Mouse (Mus musculus) embryonic facial prominence, embryonic 14.5 days (tissue): ENCODE results near the gene Smg9. TPM values are rescaled to one million over a fixed set of nuclear protein-coding genes. Genes with fewer than 3 reads are reported as not detected.
A peak's percentile ranks its signal among the peaks of the same experiment; 100 is the strongest.

Experiments
- ATAC-seq: fragments of 200-750 bp; cut with Nextera tagmentation; 2 replicates; pipeline ENCODE4 v1.8.0; 2017; ENCODE audit warnings: low read depth, moderate number of reproducible peaks, moderate TSS enrichment
- DNase-seq: peaks from one replicate; pipeline ENCODE4 v3.0.0-alpha.2; 2015; ENCODE audit warnings: low spot score
- H3K27ac ChIP-seq: fragments of 300-500 bp; sonication (generic); replicated peaks from 2 replicates; pipeline ENCODE4 v1.5.1; 2014; ENCODE audit warnings: low read depth, mild to moderate bottlenecking, low read length, moderate library complexity
- H3K27me3 ChIP-seq: fragments of 300-500 bp; sonication (generic); replicated peaks from 2 replicates; pipeline ENCODE4 v1.6.1; 2014; ENCODE audit warnings: low read length; ENCODE audit not compliant: control insufficient read depth, insufficient read depth
- H3K36me3 ChIP-seq: fragments of 300-500 bp; sonication (generic); 2 replicates; pipeline ENCODE4 v1.6.1; 2014; ENCODE audit warnings: low read length, mixed read lengths; ENCODE audit not compliant: control insufficient read depth, insufficient read depth
- H3K4me1 ChIP-seq: fragments of 300-500 bp; sonication (generic); 2 replicates; pipeline ENCODE4 v1.6.1; 2014; ENCODE audit warnings: antibody characterized with exemption, low read length; ENCODE audit not compliant: control insufficient read depth, insufficient read depth
- H3K4me2 ChIP-seq: fragments of 300-500 bp; sonication (generic); 2 replicates; pipeline ENCODE4 v1.6.1; 2014; ENCODE audit warnings: low read depth, mild to moderate bottlenecking, low read length, moderate library complexity, mixed read lengths
- H3K4me3 ChIP-seq: fragments of 300-500 bp; sonication (generic); 2 replicates; pipeline ENCODE4 v1.5.1; 2014; ENCODE audit warnings: low read depth, mild to moderate bottlenecking, low read length
- H3K9ac ChIP-seq: fragments of 300-500 bp; sonication (generic); 2 replicates; pipeline ENCODE4 v1.6.1; 2014; ENCODE audit warnings: low read depth, mild to moderate bottlenecking, low read length, moderate library complexity, mixed read lengths
- H3K9me3 ChIP-seq: fragments of 300-500 bp; sonication (generic); 2 replicates; pipeline ENCODE4 v1.6.1; 2016; ENCODE audit warnings: low read length; ENCODE audit not compliant: control insufficient read depth
- WGBS: fragments of 180-500 bp; shearing (Covaris S2); extraction: QIAGEN DNeasy Blood & Tissue Kit; methylation state at CpG from one replicate; pipeline ENCODE4 v1.1.7; 2014; 5-methylcytosine and 5-hydroxymethylcytosine counted together
- polyA plus RNA-seq: library from polyadenylated mRNA; unstranded; fragments of >200 nt; fragmentation: Nextera tagmentation; extraction: Ambion mirVana; gene quantifications from 2 replicates; pipeline ENCODE4 v1.2.1, GENCODE M21; 2014

The Smg9 gene
- polyA plus RNA-seq, 1 experiment from 2014 or later: 17.6 TPM

DNA sequence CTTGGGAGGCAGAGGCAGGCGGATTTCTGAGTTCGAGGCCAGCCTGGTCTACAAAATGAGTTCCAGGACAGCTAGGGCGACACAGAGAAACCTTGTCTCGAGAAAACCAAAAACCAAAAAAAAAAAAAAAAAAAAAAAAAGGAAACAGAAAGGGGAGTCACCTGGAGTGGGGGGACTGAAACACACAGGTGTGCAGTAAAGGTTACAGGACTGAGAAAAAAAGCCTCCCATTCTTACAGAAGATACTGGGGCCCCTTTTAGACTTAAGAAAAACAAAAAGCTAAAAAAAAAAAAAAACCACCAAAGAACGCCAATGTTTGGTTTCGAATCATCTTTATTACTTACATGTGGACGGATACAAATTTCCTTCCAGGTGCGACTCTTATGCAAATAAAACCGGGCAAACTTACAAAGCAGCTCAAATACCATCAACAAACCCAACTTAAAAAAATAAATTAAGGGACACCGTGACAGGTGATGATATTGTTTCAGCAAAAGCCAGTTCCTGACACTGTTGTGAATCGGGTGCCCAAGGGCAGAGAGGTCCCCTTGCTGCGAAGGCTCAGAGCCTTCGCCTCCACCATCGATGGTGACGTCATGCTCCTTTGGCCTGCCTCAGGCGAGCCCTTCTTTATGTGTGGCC, 16.6 kb upstream of the Smg9 start:
- Histone ChIP-seq H3K27ac (no peak overlapping the region), H3K9ac (no peak overlapping the region), H3K27me3 (no peaks in the 10 kb centered on the region), H3K36me3 (no peaks in the 10 kb centered on the region), H3K4me1 (peaks cover 6% of the 10 kb centered on the region; the same call in 1 of the 2 replicates), H3K4me2 (no peak overlapping the region), H3K4me3 (no peak overlapping the region), H3K9me3 (no peaks in the 10 kb centered on the region)
- WGBS: 63% methylated on average over 16 of the region's 16 CpGs
- no peak for ATAC-seq
- DNase-seq: no peak

GRCm38 (mm10) chr7:24384070-24384469, 15.3 kb upstream of the Smg9 start:
- H3K9ac ChIP-seq: no peak overlapping the region
- ATAC-seq (no peak), DNase-seq (no peak)
- H3K9me3 ChIP-seq: no peaks in the 10 kb centered on the region
- H3K27me3 ChIP-seq: no peaks in the 10 kb centered on the region
- H3K27ac ChIP-seq: no peak overlapping the region
- H3K4me1 ChIP-seq: peaks cover 6% of the 10 kb centered on the region; the same call in 1 of the 2 replicates
- 60% methylated on average over 6 of the region's 6 CpGs for WGBS
- H3K4me2 ChIP-seq: no peak overlapping the region
- H3K36me3 ChIP-seq: no peaks in the 10 kb centered on the region
- no peak overlapping the region for H3K4me3 ChIP-seq

DNA sequence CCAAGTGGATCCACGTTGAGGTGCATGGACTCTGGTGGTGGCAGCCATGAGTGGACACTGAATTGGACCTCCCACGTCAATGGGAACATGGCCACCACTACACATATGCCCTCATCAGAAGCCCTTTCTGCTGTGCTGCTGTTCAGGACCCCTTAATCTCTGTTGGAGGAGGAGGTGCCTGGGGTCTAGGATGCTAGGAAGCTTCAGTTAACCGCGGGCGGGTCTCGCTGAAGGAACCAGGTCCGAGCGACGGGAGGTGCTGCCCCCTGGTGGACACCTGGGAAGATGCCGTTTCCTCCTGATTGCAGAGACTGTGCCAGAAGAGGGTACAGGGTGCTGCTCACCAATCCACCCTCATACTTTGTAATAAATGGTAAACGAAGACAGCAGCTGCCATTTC, 14.6 kb upstream of the Smg9 start:
- H3K4me2 ChIP-seq: peak overlapping the region; percentile 33; the same call in 1 of the 2 replicates

DNA sequence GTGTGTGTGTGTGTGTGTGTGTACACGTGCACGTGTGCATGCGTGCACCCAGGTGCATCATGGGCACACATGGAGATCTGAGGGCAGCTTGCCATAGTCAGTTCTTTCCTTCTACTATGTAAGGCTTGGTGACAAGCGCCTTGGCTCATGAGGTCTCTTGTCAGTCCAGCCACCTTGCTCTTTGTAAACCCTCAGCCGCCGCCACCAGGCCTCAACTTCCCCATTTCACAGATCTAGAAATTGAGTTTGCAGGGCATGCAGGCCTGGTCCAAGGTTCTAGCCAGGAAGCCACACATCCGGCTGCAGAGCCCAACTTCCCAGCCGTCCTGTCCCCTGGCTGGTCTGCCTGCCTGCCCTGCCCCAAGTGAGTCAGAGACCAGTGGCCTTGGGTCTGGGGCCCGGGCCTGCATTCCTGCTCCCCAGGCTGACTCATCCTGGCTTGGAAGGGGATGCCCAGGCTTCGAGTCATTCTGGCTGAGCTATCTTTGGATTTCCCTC, 12.3 kb upstream of the Smg9 start:
- Histone ChIP-seq H3K27ac (no peak overlapping the region), H3K4me3 (no peak overlapping the region), H3K9me3 (no peaks in the 10 kb centered on the region), H3K27me3 (no peaks in the 10 kb centered on the region), H3K4me1 (peaks cover 7% of the 10 kb centered on the region; the same call in 1 of the 2 replicates), H3K9ac (no peak overlapping the region), H3K4me2 (no peak overlapping the region), H3K36me3 (no peaks in the 10 kb centered on the region)
- 79% methylated on average over 10 of the region's 10 CpGs for WGBS
- ATAC-seq (no peak), DNase-seq (no peak)

More for the DNA sequence above, 14.6 kb upstream of the Smg9 start:
- Histone ChIP-seq H3K9ac (no peak overlapping the region), H3K4me3 (no peak overlapping the region), H3K4me1 (peaks cover 12% of the 10 kb centered on the region; the same call in 1 of the 2 replicates), H3K36me3 (no peaks in the 10 kb centered on the region), H3K27me3 (no peaks in the 10 kb centered on the region), H3K27ac (no peak overlapping the region), H3K9me3 (no peaks in the 10 kb centered on the region)
- DNase-seq: peak; percentile 60
- 7% methylated on average over 11 of the region's 11 CpGs for WGBS
- ATAC-seq: 0 out of 2 replicates have a peak, but pooled peaks have one; percentile 10

- peaks cover 7% of the 10 kb centered on the region; the same call in 1 of the 2 replicates for H3K4me1 ChIP-seq
- ATAC-seq (0 out of 2 replicates have a peak, but pooled peaks have one; percentile 20), DNase-seq (peak; percentile 39)
- H3K27ac ChIP-seq: peak overlapping the region; percentile 40; the same call in 1 of the 2 replicates
- H3K27me3 ChIP-seq: no peaks in the 10 kb centered on the region
- H3K4me3 ChIP-seq: no peak overlapping the region
- H3K9me3 ChIP-seq: no peaks in the 10 kb centered on the region
- H3K36me3 ChIP-seq: no peaks in the 10 kb centered on the region
- WGBS: 47% methylated on average over 12 of the region's 13 CpGs
- no peak overlapping the region for H3K9ac ChIP-seq
- no peak overlapping the region for H3K4me2 ChIP-seq
Measured at GRCm38 (mm10) chr7:24389516-24390187, 9.8 kb upstream of the Smg9 start.

- ATAC-seq (no peak), DNase-seq (no peak)
- 54% methylated on average over 7 of the region's 7 CpGs for WGBS
- no peak overlapping the region for H3K4me2 ChIP-seq
- no peak overlapping the region for H3K4me3 ChIP-seq
- no peak overlapping the region for H3K9ac ChIP-seq
- no peak overlapping the region for H3K27ac ChIP-seq
- no peaks in the 10 kb centered on the region for H3K36me3 ChIP-seq
- no peaks in the 10 kb centered on the region for H3K9me3 ChIP-seq
- H3K27me3 ChIP-seq: no peaks in the 10 kb centered on the region
- peaks cover 7% of the 10 kb centered on the region; the same call in 1 of the 2 replicates for H3K4me1 ChIP-seq
Measured at GRCm38 (mm10) chr7:24390512-24390911, 8.9 kb upstream of the Smg9 start.

DNA sequence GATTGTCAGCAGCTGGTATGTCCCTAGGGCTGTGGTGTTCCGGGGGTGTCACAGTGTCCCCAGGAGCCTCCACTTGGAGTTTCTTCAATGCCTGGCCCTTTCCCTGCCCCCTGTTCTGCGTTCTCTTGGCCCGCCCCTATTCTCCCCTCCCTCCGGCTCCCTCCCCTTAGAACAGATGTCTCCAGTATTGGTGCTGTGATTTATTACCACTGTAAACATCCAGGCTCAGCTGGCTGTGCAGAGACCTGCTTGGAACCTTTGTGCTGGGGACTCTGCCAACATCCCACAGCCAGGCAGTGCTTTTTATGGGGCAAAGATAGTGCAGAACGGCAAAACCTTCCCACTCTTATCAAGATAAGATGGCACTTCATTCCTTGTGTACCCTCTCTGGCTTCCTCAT, 8.3 kb upstream of the Smg9 start:
- no peaks in the 10 kb centered on the region for H3K36me3 ChIP-seq
- no peaks in the 10 kb centered on the region for H3K9me3 ChIP-seq
- no peaks in the 10 kb centered on the region for H3K27me3 ChIP-seq
- H3K4me2 ChIP-seq: peak overlapping the region; percentile 13; the same call in 1 of the 2 replicates
- H3K27ac ChIP-seq: no peak overlapping the region
- peak; percentile 74; the same call in 1 of the 2 replicates for ATAC-seq
- WGBS: 12% methylated on average over 5 of the region's 5 CpGs
- H3K4me1 ChIP-seq: peaks cover 7% of the 10 kb centered on the region; the same call in 1 of the 2 replicates
- no peak overlapping the region for H3K9ac ChIP-seq
- H3K4me3 ChIP-seq: no peak overlapping the region
- peak; percentile 62 for DNase-seq

DNA sequence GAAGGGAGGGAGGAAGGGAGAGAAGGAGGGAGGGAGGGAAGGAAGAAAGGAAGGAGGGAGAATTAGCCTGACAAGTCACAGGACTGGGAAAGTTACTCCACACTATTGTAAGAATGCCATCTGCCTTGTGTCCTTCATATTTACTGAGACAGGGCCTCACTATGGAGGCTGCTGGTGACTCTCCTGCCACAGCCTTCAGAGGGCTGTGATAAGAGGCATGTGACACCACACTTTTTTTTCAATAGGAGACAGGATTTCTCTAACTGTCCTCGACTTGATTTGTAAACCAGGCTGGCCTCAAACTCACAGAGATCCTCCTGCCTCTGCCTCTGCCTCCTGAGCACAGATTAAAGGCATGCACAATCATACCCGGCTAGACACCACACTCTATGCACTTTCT, 7.7 kb upstream of the Smg9 start:
- H3K36me3 ChIP-seq: no peaks in the 10 kb centered on the region
- DNase-seq: no peak
- no peak overlapping the region for H3K4me2 ChIP-seq
- H3K4me3 ChIP-seq: no peak overlapping the region
- 78% methylated on average over 2 of the region's 2 CpGs for WGBS
- H3K27ac ChIP-seq: no peak overlapping the region
- H3K4me1 ChIP-seq: peaks cover 7% of the 10 kb centered on the region; the same call in 1 of the 2 replicates
- no peaks in the 10 kb centered on the region for H3K9me3 ChIP-seq
- ATAC-seq: no peak
- no peak overlapping the region for H3K9ac ChIP-seq
- H3K27me3 ChIP-seq: no peaks in the 10 kb centered on the region
